Mouse (Mus musculus): ENCODE data around the gene Olfr498. TPM values are rescaled to one million over a fixed set of nuclear protein-coding genes. Genes with fewer than 3 reads are reported as not detected.

Olfr498 gene
- total RNA-seq (2014; fragmentation: Nextera tagmentation) (not detected in 2 replicates), total RNA-seq (2017) (0.27 TPM in 1 of 2 replicates, not detected in the other), polyA plus RNA-seq (2012) (not detected in 2 replicates)

DNA sequence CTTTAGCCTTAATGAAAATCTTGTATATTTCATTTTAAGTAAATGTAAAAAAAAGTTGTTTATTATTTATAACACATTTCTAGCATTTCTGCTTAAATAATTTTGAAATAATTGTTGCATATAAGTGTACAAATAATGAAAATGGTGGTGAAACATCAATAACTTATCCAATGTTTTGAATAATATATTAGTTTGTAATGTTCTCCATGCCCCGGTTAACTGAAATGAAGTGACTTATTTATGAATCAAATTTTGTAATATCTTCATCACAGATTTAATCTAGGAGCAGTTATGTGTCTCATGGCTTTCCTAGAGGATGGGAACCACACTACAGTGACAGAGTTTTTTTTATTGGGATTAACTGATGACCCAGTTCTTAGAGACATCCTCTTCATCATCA lies at the start of gene Olfr498:
Gene Olfr498, plus strand, starts transcription at position 301 of the 400 bp plus-strand sequence.
- no peaks in the 10 kb centered on the region for H3K9me3 ChIP-seq (replicated peaks)
- TF ChIP-seq POLR2AphosphoS5 (IDR thresholded peaks at IDR 0.05; ENCODE audit: insufficient replicate concordance, low read depth, low read length) (no peak), GATA1 (IDR thresholded peaks at IDR 0.05; ENCODE audit: borderline replicate concordance, low read length) (no peak), CTCF (IDR thresholded peaks at IDR 0.05; ENCODE audit: low read depth, low read length) (no peak), TAL1 (conservative IDR thresholded peaks at IDR 0.05; ENCODE audit: low read depth, low read length) (no peak), GATA2 (IDR thresholded peaks at IDR 0.05; ENCODE audit: borderline replicate concordance, low read depth, low read length) (no peak)
- no peak within 1 kb of the TSS for H3K4me3 ChIP-seq (ENCODE audit: low read depth, low read length)
- no peaks in the 10 kb centered on the region for H3K36me3 ChIP-seq (replicated peaks)
- DNase-seq (ENCODE audit: low spot score) (no peak), ATAC-seq (ENCODE audit: extremely low read depth, insufficient number of reproducible peaks, low FRiP score, poor library complexity, severe bottlenecking) (no peak)
- no peaks in the 10 kb centered on the region for H3K27me3 ChIP-seq (ENCODE audit: insufficient read depth, low read length)
- H3K4me1 ChIP-seq (ENCODE audit: insufficient read depth, low read depth, low read length) = no peaks in the 10 kb centered on the region

DNA sequence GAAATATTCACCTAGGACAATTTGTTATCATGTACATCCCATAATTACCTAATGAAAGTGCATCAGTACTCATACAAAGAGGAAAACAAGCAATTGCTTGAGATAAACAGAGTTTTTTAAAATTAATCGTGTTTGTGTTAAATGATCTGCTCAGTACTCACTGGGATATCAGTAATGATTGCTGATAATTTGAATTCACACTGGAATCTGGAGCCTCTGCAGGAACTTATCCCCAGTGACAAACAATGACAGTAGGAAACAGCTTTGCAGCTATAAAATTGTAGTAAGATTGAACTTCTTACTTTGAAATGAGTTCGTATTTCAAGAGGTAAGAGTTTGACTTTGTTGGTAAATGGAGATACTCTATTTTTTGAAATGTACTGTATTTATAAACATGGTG lies 45.0 kb upstream of the Olfr498 start, which contains the start of gene Olfr497:
Gene Olfr497, plus strand, starts transcription at position 301 of the 400 bp plus-strand sequence.
- Histone ChIP-seq H3K4me3 (ENCODE audit: low read depth, low read length) (no peak within 1 kb of the TSS), H3K9me3 (replicated peaks) (no peaks in the 10 kb centered on the region), H3K27me3 (ENCODE audit: insufficient read depth, low read length) (no peaks in the 10 kb centered on the region), H3K36me3 (replicated peaks) (no peaks in the 10 kb centered on the region), H3K4me1 (ENCODE audit: insufficient read depth, low read depth, low read length) (no peaks in the 10 kb centered on the region)
- DNase-seq (ENCODE audit: low spot score) (no peak), ATAC-seq (ENCODE audit: extremely low read depth, insufficient number of reproducible peaks, low FRiP score, poor library complexity, severe bottlenecking) (no peak)
- TF ChIP-seq GATA1 (IDR thresholded peaks at IDR 0.05; ENCODE audit: borderline replicate concordance, low read length) = no peak
- no peak for TF ChIP-seq GATA2 (IDR thresholded peaks at IDR 0.05; ENCODE audit: borderline replicate concordance, low read depth, low read length)
- TF ChIP-seq CTCF (IDR thresholded peaks at IDR 0.05; ENCODE audit: low read depth, low read length) = no peak
- TF ChIP-seq POLR2AphosphoS5 (IDR thresholded peaks at IDR 0.05; ENCODE audit: insufficient replicate concordance, low read depth, low read length) = no peak
- no peak for TF ChIP-seq TAL1 (conservative IDR thresholded peaks at IDR 0.05; ENCODE audit: low read depth, low read length)

Other genes with a start within 250 kb of the Olfr498 start
- not detected in 2 replicates for gene Olfr488, start 207.0 kb upstream of the Olfr498 start, total RNA-seq (2014; fragmentation: Nextera tagmentation)
- 0.05 and 0.12 TPM in 2 replicates for gene Olfr488, start 207.0 kb upstream of the Olfr498 start, total RNA-seq (2017)
- not detected in 2 replicates for gene Olfr488, start 207.0 kb upstream of the Olfr498 start, polyA plus RNA-seq (2012)
- not detected in 2 replicates for gene Olfr490, start 176.4 kb upstream of the Olfr498 start, total RNA-seq (2014; fragmentation: Nextera tagmentation)
- gene Olfr490, start 176.4 kb upstream of the Olfr498 start, total RNA-seq (2017) = 0.11 TPM in 1 of 2 replicates, not detected in the other
- gene Olfr490, start 176.4 kb upstream of the Olfr498 start, polyA plus RNA-seq (2012) = not detected in 2 replicates
- not detected in 2 replicates for gene Olfr491, start 151.9 kb upstream of the Olfr498 start, total RNA-seq (2014; fragmentation: Nextera tagmentation)
- not detected in 2 replicates for gene Olfr491, start 151.9 kb upstream of the Olfr498 start, total RNA-seq (2017)
- not detected in 2 replicates for gene Olfr491, start 151.9 kb upstream of the Olfr498 start, polyA plus RNA-seq (2012)
- not detected in 2 replicates for gene Olfr492, start 141.7 kb upstream of the Olfr498 start, total RNA-seq (2014; fragmentation: Nextera tagmentation)
- gene Olfr492, start 141.7 kb upstream of the Olfr498 start, total RNA-seq (2017) = 0.16 TPM in 1 of 2 replicates, not detected in the other
- not detected in 2 replicates for gene Olfr492, start 141.7 kb upstream of the Olfr498 start, polyA plus RNA-seq (2012)
- gene Olfr493, start 118.3 kb upstream of the Olfr498 start, total RNA-seq (2014; fragmentation: Nextera tagmentation) = not detected in 2 replicates
- gene Olfr493, start 118.3 kb upstream of the Olfr498 start, total RNA-seq (2017) = not detected in 2 replicates
- gene Olfr493, start 118.3 kb upstream of the Olfr498 start, polyA plus RNA-seq (2012) = not detected in 2 replicates
- not detected in 2 replicates for gene Olfr494, start 100.0 kb upstream of the Olfr498 start, total RNA-seq (2014; fragmentation: Nextera tagmentation)
- 0.44 TPM in 1 of 2 replicates, not detected in the other for gene Olfr494, start 100.0 kb upstream of the Olfr498 start, total RNA-seq (2017)
- gene Olfr494, start 100.0 kb upstream of the Olfr498 start, polyA plus RNA-seq (2012) = not detected in 2 replicates
- not detected in 2 replicates for gene Olfr495, start 72.2 kb upstream of the Olfr498 start, total RNA-seq (2014; fragmentation: Nextera tagmentation)
- 0.12 and 0.16 TPM in 2 replicates for gene Olfr495, start 72.2 kb upstream of the Olfr498 start, total RNA-seq (2017)
- not detected in 2 replicates for gene Olfr495, start 72.2 kb upstream of the Olfr498 start, polyA plus RNA-seq (2012)
- gene Olfr497, start 44.9 kb upstream of the Olfr498 start, total RNA-seq (2014; fragmentation: Nextera tagmentation) = not detected in 2 replicates
- 0.05 and 0.12 TPM in 2 replicates for gene Olfr497, start 44.9 kb upstream of the Olfr498 start, total RNA-seq (2017)
- not detected in 2 replicates for gene Olfr497, start 44.9 kb upstream of the Olfr498 start, polyA plus RNA-seq (2012)
- gene Olfr502, start 59.7 kb downstream of the Olfr498 start, total RNA-seq (2014; fragmentation: Nextera tagmentation) = not detected in 2 replicates
- gene Olfr502, start 59.7 kb downstream of the Olfr498 start, total RNA-seq (2017) = 0.16 TPM in 1 of 2 replicates, not detected in the other
- not detected in 2 replicates for gene Olfr502, start 59.7 kb downstream of the Olfr498 start, polyA plus RNA-seq (2012)
- gene Olfr503, start 79.2 kb downstream of the Olfr498 start, total RNA-seq (2014; fragmentation: Nextera tagmentation) = not detected in 2 replicates
- 0.46 TPM in 1 of 2 replicates, not detected in the other for gene Olfr503, start 79.2 kb downstream of the Olfr498 start, total RNA-seq (2017)
- gene Olfr503, start 79.2 kb downstream of the Olfr498 start, polyA plus RNA-seq (2012) = not detected in 2 replicates
- not detected in 2 replicates for gene Olfr504, start 100.5 kb downstream of the Olfr498 start, total RNA-seq (2014; fragmentation: Nextera tagmentation)
- not detected in 2 replicates for gene Olfr504, start 100.5 kb downstream of the Olfr498 start, total RNA-seq (2017)
- not detected in 2 replicates for gene Olfr504, start 100.5 kb downstream of the Olfr498 start, polyA plus RNA-seq (2012)
- not detected in 2 replicates for gene Olfr506, start 145.5 kb downstream of the Olfr498 start, total RNA-seq (2014; fragmentation: Nextera tagmentation)
- gene Olfr506, start 145.5 kb downstream of the Olfr498 start, total RNA-seq (2017) = 0.16 TPM in 1 of 2 replicates, not detected in the other
- not detected in 2 replicates for gene Olfr506, start 145.5 kb downstream of the Olfr498 start, polyA plus RNA-seq (2012)
- not detected in 2 replicates for gene Olfr507, start 156.5 kb downstream of the Olfr498 start, total RNA-seq (2014; fragmentation: Nextera tagmentation)
- gene Olfr507, start 156.5 kb downstream of the Olfr498 start, total RNA-seq (2017) = 0.12 and 0.22 TPM in 2 replicates
- gene Olfr507, start 156.5 kb downstream of the Olfr498 start, polyA plus RNA-seq (2012) = not detected in 2 replicates
- not detected in 2 replicates for gene Olfr508, start 164.7 kb downstream of the Olfr498 start, total RNA-seq (2014; fragmentation: Nextera tagmentation)
- gene Olfr508, start 164.7 kb downstream of the Olfr498 start, total RNA-seq (2017) = 0.05 and 0.06 TPM in 2 replicates
- not detected in 2 replicates for gene Olfr508, start 164.7 kb downstream of the Olfr498 start, polyA plus RNA-seq (2012)
- not detected in 2 replicates for gene Olfr509, start 186.6 kb downstream of the Olfr498 start, total RNA-seq (2014; fragmentation: Nextera tagmentation)
- gene Olfr509, start 186.6 kb downstream of the Olfr498 start, total RNA-seq (2017) = 0.11 and 0.17 TPM in 2 replicates
- gene Olfr509, start 186.6 kb downstream of the Olfr498 start, polyA plus RNA-seq (2012) = not detected in 2 replicates
- not detected in 2 replicates for gene Olfr510, start 201.1 kb downstream of the Olfr498 start, total RNA-seq (2014; fragmentation: Nextera tagmentation)
- 0.06 and 0.11 TPM in 2 replicates for gene Olfr510, start 201.1 kb downstream of the Olfr498 start, total RNA-seq (2017)
- not detected in 2 replicates for gene Olfr510, start 201.1 kb downstream of the Olfr498 start, polyA plus RNA-seq (2012)
- not detected in 2 replicates for gene Olfr512, start 248.0 kb downstream of the Olfr498 start, total RNA-seq (2014; fragmentation: Nextera tagmentation)
- gene Olfr512, start 248.0 kb downstream of the Olfr498 start, total RNA-seq (2017) = 0.33 TPM in 1 of 2 replicates, not detected in the other
- gene Olfr512, start 248.0 kb downstream of the Olfr498 start, polyA plus RNA-seq (2012) = not detected in 2 replicates

Measured in G1E (cell line).